Mouse (Mus musculus): ENCODE measurements around the gene Tmem175. TPM values are rescaled to one million over a fixed set of nuclear protein-coding genes. Genes with fewer than 3 reads are reported as not detected.

Gene Tmem175
- polyA plus RNA-seq, 1 experiment from 2014 or later, result 17.7 TPM

DNA sequence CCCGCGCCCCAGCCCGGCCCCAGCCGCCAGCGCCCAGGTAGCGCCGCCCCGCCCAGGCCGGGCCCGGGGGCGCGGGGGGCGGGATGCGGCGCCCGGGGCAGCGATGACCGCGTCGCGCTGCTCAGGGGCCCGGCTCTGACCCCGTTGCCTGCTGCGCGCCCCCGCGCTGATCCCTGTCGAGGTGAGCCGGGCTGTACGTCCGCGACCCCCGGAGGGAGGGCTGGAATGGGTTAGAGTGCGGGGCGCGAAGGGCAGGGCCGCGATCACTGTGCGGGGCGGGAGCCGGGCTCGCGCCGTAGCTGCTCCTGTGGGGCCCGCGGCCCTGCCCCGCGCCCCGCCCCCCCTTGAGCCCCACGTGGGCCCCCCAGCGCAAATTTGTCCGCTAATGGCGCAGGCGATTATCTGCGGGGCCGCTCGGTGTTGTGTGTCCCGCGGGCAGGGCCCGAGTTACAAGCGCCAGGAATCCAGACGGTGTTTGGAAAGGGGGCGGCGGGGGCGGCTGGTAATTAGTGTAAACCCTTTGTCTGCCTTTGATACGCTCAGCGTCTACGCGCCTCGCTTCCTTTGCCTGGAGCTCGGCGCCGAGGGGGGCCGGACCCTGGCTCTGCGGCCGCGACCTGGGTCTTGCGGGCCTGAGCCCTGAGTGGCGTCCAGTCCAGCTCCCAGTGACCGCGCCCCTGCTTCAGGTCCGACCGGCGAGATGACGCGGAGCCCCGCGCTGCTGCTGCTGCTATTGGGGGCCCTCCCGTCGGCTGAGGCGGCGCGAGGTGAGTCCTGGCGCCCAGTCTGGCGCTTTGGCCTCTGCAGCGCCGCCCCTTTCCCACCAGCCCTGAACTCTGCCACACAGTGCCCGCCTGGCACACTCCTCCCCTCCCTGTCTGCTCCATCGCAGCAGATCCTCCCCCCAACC is 65.0 kb downstream of the Tmem175 start:
- H3K4me2 ChIP-seq (ENCODE audit: low read depth), result peak overlapping the region; percentile 78
- peak; percentile 33 for ATAC-seq (ENCODE audit: insufficient read depth, low FRiP score, low TSS enrichment)
- peak; percentile 40 for DNase-seq (ENCODE audit: low spot score)
- H3K4me1 ChIP-seq (ENCODE audit: control insufficient read depth, insufficient read depth, low read length), result peaks cover 39% of the 10 kb centered on the region
- 0 out of 2 replicates have a peak overlapping the region, but pooled peaks have one; percentile 27 for H3K27ac ChIP-seq (ENCODE audit: low read depth, low read length)
- no peaks in the 10 kb centered on the region for H3K9me3 ChIP-seq (ENCODE audit: control insufficient read depth, low read length)
- no peaks in the 10 kb centered on the region for H3K36me3 ChIP-seq (ENCODE audit: control insufficient read depth, insufficient read depth, low read length)
- H3K27me3 ChIP-seq (ENCODE audit: control insufficient read depth, insufficient read depth, low read length), result peaks cover 4% of the 10 kb centered on the region; the same call in 1 of the 2 replicates
- peak overlapping the region; percentile 95 for H3K4me3 ChIP-seq (ENCODE audit: low read depth, low read length)
- under 1% methylated on average over 94 of the region's 99 CpGs for WGBS
- H3K9ac ChIP-seq (ENCODE audit: low read length), result peak overlapping the region; percentile 75

DNA sequence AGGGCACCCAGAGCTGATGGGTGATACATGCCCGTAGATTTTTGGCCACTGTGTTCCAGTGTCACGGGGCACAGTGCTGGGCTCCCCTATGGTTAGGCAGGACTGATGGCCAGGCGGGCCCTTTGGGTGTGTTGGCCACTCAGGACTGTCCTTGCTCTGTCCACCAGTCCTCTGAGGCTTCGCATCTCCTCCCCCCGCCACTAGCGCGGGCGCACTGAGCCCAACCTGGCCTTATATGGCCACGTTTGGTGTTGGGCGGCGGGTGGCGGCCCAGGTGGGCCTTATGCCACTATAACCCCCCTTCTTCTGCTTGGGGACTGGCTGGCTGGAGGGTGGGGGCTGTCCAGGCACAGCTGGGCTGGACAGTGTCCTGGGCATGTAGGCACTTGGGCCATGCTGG is 66.3 kb downstream of the Tmem175 start:
- peaks cover 4% of the 10 kb centered on the region; the same call in 1 of the 2 replicates for H3K27me3 ChIP-seq (ENCODE audit: control insufficient read depth, insufficient read depth, low read length)
- no peaks in the 10 kb centered on the region for H3K9me3 ChIP-seq (ENCODE audit: control insufficient read depth, low read length)
- WGBS, result 96% methylated on average over 12 of the region's 12 CpGs
- no peak for DNase-seq (ENCODE audit: low spot score)
- no peak overlapping the region for H3K27ac ChIP-seq (ENCODE audit: low read depth, low read length)
- peaks cover 39% of the 10 kb centered on the region for H3K4me1 ChIP-seq (ENCODE audit: control insufficient read depth, insufficient read depth, low read length)
- no peak overlapping the region for H3K4me3 ChIP-seq (ENCODE audit: low read depth, low read length)
- ATAC-seq (ENCODE audit: insufficient read depth, low FRiP score, low TSS enrichment), result no peak
- no peaks in the 10 kb centered on the region for H3K36me3 ChIP-seq (ENCODE audit: control insufficient read depth, insufficient read depth, low read length)
- no peak overlapping the region for H3K4me2 ChIP-seq (ENCODE audit: low read depth)
- H3K9ac ChIP-seq (ENCODE audit: low read length), result no peak overlapping the region

DNA sequence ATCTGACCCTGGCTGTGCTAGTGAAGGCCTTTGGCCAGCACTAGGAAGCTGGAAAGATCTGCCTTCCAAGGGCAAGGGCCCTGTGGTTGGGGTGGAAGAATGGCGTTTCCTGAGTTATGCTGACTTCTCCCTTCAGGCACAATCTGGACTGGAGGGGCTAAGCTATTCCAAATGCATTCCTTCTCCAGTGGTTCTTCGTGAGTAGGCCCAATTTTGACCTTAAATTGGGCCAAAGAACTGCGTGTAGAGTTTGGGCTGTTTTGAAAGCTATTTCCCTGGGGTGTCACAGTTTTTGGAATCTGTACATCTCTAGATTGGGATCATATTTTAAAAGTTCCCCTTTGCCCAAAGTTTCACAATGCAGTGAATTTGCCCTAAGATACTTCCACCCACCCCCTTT is 67.0 kb downstream of the Tmem175 start:
- peaks cover 4% of the 10 kb centered on the region; the same call in 1 of the 2 replicates for H3K27me3 ChIP-seq (ENCODE audit: control insufficient read depth, insufficient read depth, low read length)
- ATAC-seq (ENCODE audit: insufficient read depth, low FRiP score, low TSS enrichment), result no peak
- no peak overlapping the region for H3K9ac ChIP-seq (ENCODE audit: low read length)
- WGBS, result 73% methylated on average over 3 of the region's 3 CpGs
- H3K9me3 ChIP-seq (ENCODE audit: control insufficient read depth, low read length), result no peaks in the 10 kb centered on the region
- H3K4me3 ChIP-seq (ENCODE audit: low read depth, low read length), result no peak overlapping the region
- no peaks in the 10 kb centered on the region for H3K36me3 ChIP-seq (ENCODE audit: control insufficient read depth, insufficient read depth, low read length)
- H3K4me2 ChIP-seq (ENCODE audit: low read depth), result no peak overlapping the region
- H3K4me1 ChIP-seq (ENCODE audit: control insufficient read depth, insufficient read depth, low read length), result peaks cover 39% of the 10 kb centered on the region
- no peak for DNase-seq (ENCODE audit: low spot score)
- H3K27ac ChIP-seq (ENCODE audit: low read depth, low read length), result no peak overlapping the region

DNA sequence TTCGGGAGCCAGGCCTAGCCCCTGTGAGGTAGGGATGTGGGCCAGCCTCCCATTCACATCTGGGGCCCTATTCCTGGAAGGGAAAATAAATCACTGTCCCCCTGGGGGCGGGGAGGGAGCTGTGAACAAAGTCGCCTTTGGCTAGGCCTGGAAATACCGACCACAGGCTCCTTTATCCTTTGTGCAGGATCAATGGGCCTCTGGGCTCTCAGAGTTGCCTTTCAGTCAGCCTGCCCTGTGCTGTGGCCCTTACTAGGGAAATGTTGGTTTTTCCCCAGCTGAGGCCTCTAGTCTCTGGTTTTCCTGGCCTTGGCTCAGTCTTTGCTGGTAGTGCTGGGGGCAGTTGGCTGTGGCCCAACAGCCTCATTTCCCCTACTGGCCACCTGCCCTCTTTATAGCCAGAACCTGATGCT is 67.8 kb downstream of the Tmem175 start:
- H3K4me3 ChIP-seq (ENCODE audit: low read depth, low read length), result no peak overlapping the region
- H3K36me3 ChIP-seq (ENCODE audit: control insufficient read depth, insufficient read depth, low read length), result no peaks in the 10 kb centered on the region
- DNase-seq (ENCODE audit: low spot score), result peak; percentile 81
- H3K27ac ChIP-seq (ENCODE audit: low read depth, low read length), result peak overlapping the region; percentile 73
- H3K27me3 ChIP-seq (ENCODE audit: control insufficient read depth, insufficient read depth, low read length), result peaks cover 4% of the 10 kb centered on the region; the same call in 1 of the 2 replicates
- H3K9ac ChIP-seq (ENCODE audit: low read length), result peak overlapping the region; percentile 19; the same call in 1 of the 2 replicates
- no peaks in the 10 kb centered on the region for H3K9me3 ChIP-seq (ENCODE audit: control insufficient read depth, low read length)
- ATAC-seq (ENCODE audit: insufficient read depth, low FRiP score, low TSS enrichment), result peak; percentile 35
- H3K4me1 ChIP-seq (ENCODE audit: control insufficient read depth, insufficient read depth, low read length), result peaks cover 39% of the 10 kb centered on the region
- peak overlapping the region; percentile 6; the same call in 1 of the 2 replicates for H3K4me2 ChIP-seq (ENCODE audit: low read depth)
- WGBS, result 7% methylated on average over 4 of the region's 4 CpGs

Other genes with a start within 250 kb of the Tmem175 start
- 0.19 and 0.26 TPM in 2 replicates for gene Pde6b, start 241.4 kb upstream of the Tmem175 start, polyA plus RNA-seq (2014; fragmentation: Nextera tagmentation; extraction: Ambion mirVana)
- gene Atp5k, start 195.3 kb upstream of the Tmem175 start, polyA plus RNA-seq (2014; fragmentation: Nextera tagmentation; extraction: Ambion mirVana), result 386 and 414 TPM in 2 replicates
- not detected in 2 replicates for gene Mfsd7a, start 180.9 kb upstream of the Tmem175 start, polyA plus RNA-seq (2014; fragmentation: Nextera tagmentation; extraction: Ambion mirVana)
- 35.2 and 36.2 TPM in 2 replicates for gene Pcgf3, start 168.5 kb upstream of the Tmem175 start, polyA plus RNA-seq (2014; fragmentation: Nextera tagmentation; extraction: Ambion mirVana)
- gene Cplx1, start 79.7 kb upstream of the Tmem175 start, polyA plus RNA-seq (2014; fragmentation: Nextera tagmentation; extraction: Ambion mirVana), result 16.9 and 17.4 TPM in 2 replicates
- gene Gak, start within 50 bp of the Tmem175 start, polyA plus RNA-seq (2014; fragmentation: Nextera tagmentation; extraction: Ambion mirVana), result 53.4 and 53.5 TPM in 2 replicates
- 7.1 and 8.2 TPM in 2 replicates for gene Idua, start 30.6 kb downstream of the Tmem175 start, polyA plus RNA-seq (2014; fragmentation: Nextera tagmentation; extraction: Ambion mirVana)
- 11.6 and 12.1 TPM in 2 replicates for gene Dgkq, start 39.9 kb downstream of the Tmem175 start, polyA plus RNA-seq (2014; fragmentation: Nextera tagmentation; extraction: Ambion mirVana)
- gene Slc26a1, start 45.8 kb downstream of the Tmem175 start, polyA plus RNA-seq (2014; fragmentation: Nextera tagmentation; extraction: Ambion mirVana), result 0.96 and 0.97 TPM in 2 replicates
- 26.0 and 28.6 TPM in 2 replicates for gene Fgfrl1, start 62.6 kb downstream of the Tmem175 start, polyA plus RNA-seq (2014; fragmentation: Nextera tagmentation; extraction: Ambion mirVana)
- gene Rnf212, start 145.2 kb downstream of the Tmem175 start, polyA plus RNA-seq (2014; fragmentation: Nextera tagmentation; extraction: Ambion mirVana), result 0.95 and 0.97 TPM in 2 replicates
- not detected in 2 replicates for gene Tmed11, start 165.6 kb downstream of the Tmem175 start, polyA plus RNA-seq (2014; fragmentation: Nextera tagmentation; extraction: Ambion mirVana)
- gene Vmn2r8, start 179.1 kb downstream of the Tmem175 start, polyA plus RNA-seq (2014; fragmentation: Nextera tagmentation; extraction: Ambion mirVana), result not detected in 2 replicates
- not detected in 2 replicates for gene Vmn2r9, start 222.8 kb downstream of the Tmem175 start, polyA plus RNA-seq (2014; fragmentation: Nextera tagmentation; extraction: Ambion mirVana)